Mouse (Mus musculus): ENCODE results near the gene Gngt2.

DNA sequence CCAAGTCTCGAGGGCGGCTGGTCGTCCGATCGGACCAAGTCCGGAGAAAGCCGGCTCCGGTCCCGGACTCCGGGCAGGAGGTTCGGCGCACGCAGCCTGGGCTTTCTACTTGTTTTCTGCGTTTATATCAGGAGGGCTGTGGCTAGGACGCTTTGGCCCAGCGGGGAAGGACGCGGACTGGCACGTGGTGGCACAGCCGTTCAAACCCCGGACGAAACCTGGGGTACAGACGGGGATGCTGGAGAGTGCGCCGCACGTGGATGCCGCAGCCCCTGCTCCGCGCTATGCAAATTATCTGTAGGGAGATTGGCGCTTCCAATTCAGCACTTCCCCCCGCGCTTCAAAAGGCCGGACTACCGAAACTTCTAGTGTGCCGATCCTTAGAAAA, 22.4 kb downstream of the Gngt2 start:
- TF ChIP-seq EP300 (IDR thresholded peaks at IDR 0.05; ENCODE audit: low read depth) (peak; percentile 10; the same call in 1 of the 2 replicates), CTCF (IDR thresholded peaks at IDR 0.05; ENCODE audit: low read depth) (no peak)

Data from heart, postnatal 0 days (tissue).